Mouse (Mus musculus) olfactory bulb, adult 2 months (tissue): ENCODE measurements around the gene Tshz2. TPM values are rescaled to one million over a fixed set of nuclear protein-coding genes. Genes with fewer than 3 reads are reported as not detected.

ENCODE experiments used
- H3K27ac ChIP-seq: fragments of 200-500 bp; 2 replicates; pipeline ENCODE4 v1.5.1; 2012; ENCODE audit warnings: low read depth, low read length; ENCODE audit not compliant: insufficient read depth
- H3K4me1 ChIP-seq: fragments of 200-500 bp; 2 replicates; pipeline ENCODE4 v1.6.1; 2012; ENCODE audit warnings: low read length; ENCODE audit not compliant: control insufficient read depth, insufficient read depth
- H3K4me3 ChIP-seq: fragments of 200-500 bp; 2 replicates; pipeline ENCODE4 v1.5.1; 2012; ENCODE audit warnings: mild to moderate bottlenecking, low read depth, low read length, moderate library complexity; ENCODE audit not compliant: insufficient read depth
- CTCF ChIP-seq: fragments of 200-500 bp; IDR thresholded peaks from 2 replicates; pipeline ENCODE4 v1.5.1; 2012; ENCODE audit warnings: low read depth, mild to moderate bottlenecking, low read length, moderate library complexity; ENCODE audit not compliant: insufficient read depth
- POLR2A ChIP-seq: fragments of 200-500 bp; IDR thresholded peaks from 2 replicates; pipeline ENCODE4 v1.6.1; 2012; ENCODE audit warnings: mild to moderate bottlenecking, low read depth, low read length, moderate library complexity; ENCODE audit not compliant: insufficient read depth
- WGBS: fragments of 180-500 bp; shearing (Covaris S2); methylation state at CpG from one replicate; pipeline ENCODE4 v1.1.7; 2018; 5-methylcytosine and 5-hydroxymethylcytosine counted together
- polyA plus RNA-seq: library from polyadenylated mRNA; stranded (reverse); fragments of >200 nt; gene quantifications from 2 replicates; pipeline ENCODE4 v1.2.4, GENCODE M21; 2012; ENCODE audit warnings: low replicate concordance; ENCODE audit not compliant: missing spikeins, insufficient read depth, insufficient read length

Tshz2 gene
- polyA plus RNA-seq, 1 experiment, result not detected

DNA sequence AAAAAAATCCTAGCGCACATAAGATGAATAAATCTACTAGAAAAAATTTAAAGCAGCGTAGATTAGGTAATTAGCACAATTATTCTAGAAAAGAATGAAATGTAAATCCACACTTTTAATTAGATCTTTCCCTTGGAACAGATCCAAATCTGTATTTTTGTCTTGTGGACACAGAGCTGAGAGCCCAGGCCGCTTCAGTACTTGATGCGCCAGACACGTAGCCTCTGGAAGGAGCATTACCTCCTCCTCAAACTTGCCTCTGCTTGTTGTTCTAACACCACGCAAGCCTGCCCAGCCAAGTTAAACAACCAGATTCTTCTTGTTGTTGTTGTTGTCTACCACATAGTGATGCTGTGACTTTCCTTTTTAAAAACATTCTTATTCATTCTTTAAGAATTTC, 310.9 kb downstream of the Tshz2 start:
- no peak overlapping the region for H3K4me3 ChIP-seq
- H3K27ac ChIP-seq, result no peak overlapping the region
- no peaks in the 10 kb centered on the region for H3K4me1 ChIP-seq
- 67% methylated on average over 6 of the region's 6 CpGs for WGBS
- no peak for TF ChIP-seq CTCF
- TF ChIP-seq POLR2A, result no peak

GRCm38 (mm10) chr2:169948139-169948538, 315.3 kb downstream of the Tshz2 start:
- 86% methylated on average over 6 of the region's 6 CpGs for WGBS
- H3K4me1 ChIP-seq, result no peaks in the 10 kb centered on the region

GRCm38 (mm10) chr2:169951041-169951440, 318.2 kb downstream of the Tshz2 start:
- 74% methylated on average over 8 of the region's 8 CpGs for WGBS
- H3K4me1 ChIP-seq, result no peaks in the 10 kb centered on the region
- TF ChIP-seq CTCF, result no peak
- TF ChIP-seq POLR2A, result no peak
- no peak overlapping the region for H3K27ac ChIP-seq
- no peak overlapping the region for H3K4me3 ChIP-seq

More at GRCm38 (mm10) chr2:169948139-169948538, 315.3 kb downstream of the Tshz2 start:
- Histone ChIP-seq H3K4me3 (no peak overlapping the region), H3K27ac (no peak overlapping the region)
- no peak for TF ChIP-seq CTCF
- TF ChIP-seq POLR2A, result no peak

- WGBS, result 96% methylated on average over 2 of the region's 2 CpGs
- H3K4me1 ChIP-seq, result no peaks in the 10 kb centered on the region
- H3K27ac ChIP-seq, result no peak overlapping the region
- TF ChIP-seq POLR2A, result no peak
- no peak for TF ChIP-seq CTCF
- H3K4me3 ChIP-seq, result no peak overlapping the region
These were observed 320.2 kb downstream of the Tshz2 start for GRCm38 (mm10) chr2:169952981-169953380.

GRCm38 (mm10) chr2:169958736-169959573, 326.1 kb downstream of the Tshz2 start:
- Histone ChIP-seq H3K4me1 (peaks cover 4% of the 10 kb centered on the region), H3K4me3 (no peak overlapping the region), H3K27ac (no peak overlapping the region)
- TF ChIP-seq CTCF (no peak), POLR2A (no peak)
- 30% methylated on average over 17 of the region's 17 CpGs for WGBS

DNA sequence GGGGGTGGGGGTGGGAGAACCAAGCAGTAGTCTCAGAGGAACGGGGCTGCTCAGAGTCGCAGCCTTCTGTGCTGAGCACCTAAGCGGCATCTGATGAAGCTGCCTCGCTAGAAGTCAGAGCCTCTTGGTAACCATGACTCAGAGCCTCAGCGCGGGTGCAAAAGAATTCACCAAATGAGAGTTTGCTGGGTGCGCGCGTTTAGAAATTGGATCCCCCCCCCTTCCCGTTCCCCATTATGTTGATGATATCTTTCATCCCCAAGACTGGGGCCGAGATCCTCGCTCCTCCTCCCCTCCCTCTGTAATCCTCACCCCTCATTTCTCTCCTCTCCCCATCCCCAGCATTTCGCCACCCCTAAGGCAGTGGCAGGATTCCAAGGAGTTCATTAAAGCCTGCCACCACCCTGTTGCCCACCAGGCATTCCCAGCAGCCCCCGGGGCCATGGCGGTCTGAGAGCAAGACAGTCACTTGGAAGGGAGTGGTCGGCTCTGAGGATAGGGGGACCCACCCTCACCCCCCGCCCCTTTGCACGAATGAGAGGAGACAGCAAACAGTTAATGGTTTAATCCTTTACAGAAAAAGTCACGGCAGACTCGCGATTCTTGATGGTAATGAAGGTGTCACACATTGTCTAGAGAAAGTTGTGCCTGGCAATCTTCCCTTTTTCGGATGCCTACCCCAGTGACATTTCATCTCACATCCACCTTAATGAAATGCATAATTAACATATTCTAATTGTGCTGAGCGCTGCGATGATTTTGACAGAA, 328.8 kb downstream of the Tshz2 start:
- 9% methylated on average over 24 of the region's 24 CpGs for WGBS
- no peak for TF ChIP-seq POLR2A
- TF ChIP-seq CTCF, result no peak

DNA sequence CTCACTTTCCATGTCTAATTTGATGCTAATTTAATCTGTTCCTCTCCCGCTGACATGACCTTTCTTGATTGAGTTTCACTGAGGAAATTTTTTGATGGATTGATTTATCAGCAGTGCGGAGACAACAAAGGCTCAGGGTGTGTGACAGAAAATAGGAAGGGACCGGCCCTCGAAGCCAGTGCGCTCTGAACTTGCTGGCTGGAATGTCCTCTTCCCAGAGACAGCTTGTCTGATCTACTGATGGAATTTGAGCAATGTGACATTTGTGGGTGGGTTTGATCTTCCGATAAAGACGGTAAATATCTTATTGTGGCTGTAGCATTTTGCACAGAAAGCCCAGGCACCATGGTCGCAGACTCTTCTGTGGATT, 329.4 kb downstream of the Tshz2 start:
- TF ChIP-seq POLR2A (no peak), CTCF (no peak)
- peaks cover 4% of the 10 kb centered on the region for H3K4me1 ChIP-seq
- H3K4me3 ChIP-seq, result no peak overlapping the region
- no peak overlapping the region for H3K27ac ChIP-seq
- 41% methylated on average over 8 of the region's 8 CpGs for WGBS

More for the DNA sequence above, 328.8 kb downstream of the Tshz2 start:
- Histone ChIP-seq H3K4me1 (peaks cover 4% of the 10 kb centered on the region), H3K4me3 (peak overlapping the region; percentile 15; the same call in 1 of the 2 replicates), H3K27ac (no peak overlapping the region)

DNA sequence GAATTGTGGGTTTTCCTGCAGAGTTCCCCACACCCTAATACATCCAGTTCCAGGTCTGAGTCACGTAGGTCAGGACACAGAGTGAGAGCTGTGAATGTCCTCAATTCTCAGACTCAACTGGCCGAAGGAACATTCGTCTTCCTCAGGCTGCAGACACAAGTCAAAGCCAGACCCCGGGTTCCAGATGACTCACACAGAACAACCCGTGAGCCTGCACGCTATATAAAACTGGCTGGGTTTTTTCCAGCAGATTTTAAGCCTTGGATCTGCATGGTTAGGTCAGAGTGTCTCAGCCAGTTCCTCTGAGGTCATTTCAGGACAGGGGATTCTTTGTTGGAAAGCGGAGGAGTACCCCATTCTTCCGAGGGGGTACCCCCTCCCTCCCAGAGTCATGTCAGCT, 330.0 kb downstream of the Tshz2 start:
- TF ChIP-seq CTCF (no peak), POLR2A (no peak)

GRCm38 (mm10) chr2:169970481-169970880, 337.7 kb downstream of the Tshz2 start:
- Histone ChIP-seq H3K27ac (no peak overlapping the region), H3K4me3 (no peak overlapping the region), H3K4me1 (no peaks in the 10 kb centered on the region)
- TF ChIP-seq POLR2A (no peak), CTCF (no peak)
- 95% methylated on average over 6 of the region's 6 CpGs for WGBS

More for the DNA sequence above, 330.0 kb downstream of the Tshz2 start:
- H3K27ac ChIP-seq, result no peak overlapping the region
- WGBS, result 64% methylated on average over 8 of the region's 8 CpGs
- H3K4me3 ChIP-seq, result no peak overlapping the region
- H3K4me1 ChIP-seq, result peaks cover 4% of the 10 kb centered on the region
